Comparison of ENCODE assay signal across 18 mouse cellular contexts in the genomic region with DNA sequence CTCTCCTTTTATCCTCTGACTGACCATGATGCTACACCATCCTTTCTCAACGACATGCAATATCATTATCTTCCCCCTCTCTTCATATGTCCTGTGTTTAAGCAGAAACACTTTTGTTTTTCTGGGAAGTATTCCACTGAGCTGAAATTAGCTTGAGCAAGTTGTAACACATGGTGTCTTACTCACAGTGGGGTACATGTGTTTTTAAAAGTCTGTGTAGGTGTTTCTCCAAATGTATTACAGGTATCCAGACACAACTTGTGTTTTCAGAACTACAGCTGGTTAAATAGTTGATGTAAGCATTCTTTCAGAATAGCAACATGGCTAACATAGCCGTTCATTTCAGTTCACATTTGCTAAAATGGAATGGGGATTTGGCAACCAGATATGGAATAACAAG.
"Had no signal": no experiment of that assay in that cellular context is flagged by ENCODE, and none has a peak within 500 bp of the region (broad histone marks: within the 10 kb centered on the region; RNA-seq: fewer than 3 reads in every experiment).

No protein-coding gene starts in this region.

- H3K9ac ChIP-seq: liver, embryonic 14.5 days; lung, embryonic 14.5 days; midbrain, embryonic 13.5 days; midbrain, embryonic 15.5 days; neural tube, embryonic 13.5 days; neural tube, embryonic 15.5 days had no signal

- H3K36me3 ChIP-seq: midbrain, embryonic 10.5 days; midbrain, embryonic 13.5 days; midbrain, embryonic 15.5 days; neural tube, embryonic 13.5 days; neural tube, embryonic 15.5 days had no signal

- H3K4me1 ChIP-seq: midbrain, embryonic 10.5 days; midbrain, embryonic 13.5 days; midbrain, embryonic 15.5 days; neural tube, embryonic 13.5 days; neural tube, embryonic 15.5 days had no signal

- DNase-seq: lung, adult 18-20 months; lung, postnatal 10 days; lung, postnatal 4 days; right cerebral cortex, adult 18-20 months; right cerebral cortex, postnatal 25 days; right cerebral cortex, postnatal 4 days; spleen, adult 18-20 months; thymus, adult 18-20 months; thymus, postnatal 14 days; thymus, postnatal 36 days had no signal

- H3K9me3 ChIP-seq: midbrain, embryonic 10.5 days; midbrain, embryonic 13.5 days; midbrain, embryonic 15.5 days; neural tube, embryonic 13.5 days; neural tube, embryonic 15.5 days had no signal

- H3K27ac ChIP-seq: liver, embryonic 14.5 days; midbrain, embryonic 10.5 days; midbrain, embryonic 13.5 days; midbrain, embryonic 15.5 days; neural tube, embryonic 13.5 days; neural tube, embryonic 15.5 days had no signal

- H3K4me2 ChIP-seq: lung, embryonic 14.5 days; midbrain, embryonic 13.5 days; midbrain, embryonic 15.5 days; neural tube, embryonic 13.5 days; neural tube, embryonic 15.5 days had no signal

- H3K27me3 ChIP-seq: midbrain, embryonic 13.5 days; midbrain, embryonic 15.5 days; neural tube, embryonic 13.5 days; neural tube, embryonic 15.5 days had no signal

- ATAC-seq: midbrain, embryonic 13.5 days; midbrain, embryonic 15.5 days had no signal

- H3K4me3 ChIP-seq: midbrain, embryonic 10.5 days; midbrain, embryonic 13.5 days; midbrain, embryonic 15.5 days; myocyte; neural tube, embryonic 13.5 days; neural tube, embryonic 15.5 days had no signal
